Mouse (Mus musculus) hindbrain, embryonic 16.5 days (tissue): ENCODE data around the gene Hoxd13. TPM values are rescaled to one million over a fixed set of nuclear protein-coding genes. Genes with fewer than 3 reads are reported as not detected.

Experiments
- ATAC-seq: fragments of 200-750 bp; cut with Nextera tagmentation; 2 replicates; pipeline ENCODE4 v1.8.0; 2017; ENCODE audit warnings: moderate TSS enrichment, moderate library complexity
- H3K27ac ChIP-seq: fragments of 300-500 bp; sonication (generic); 2 replicates; pipeline ENCODE4 v1.5.1; 2014; ENCODE audit warnings: low read depth, mild to moderate bottlenecking, control low read depth, low read length, moderate library complexity
- H3K27me3 ChIP-seq: fragments of 300-500 bp; sonication (generic); replicated peaks from 2 replicates; pipeline ENCODE4 v1.6.1; 2014; ENCODE audit warnings: low read length; ENCODE audit not compliant: control insufficient read depth, insufficient read depth
- H3K36me3 ChIP-seq: fragments of 300-500 bp; sonication (generic); 2 replicates; pipeline ENCODE4 v1.6.1; 2014; ENCODE audit warnings: mild to moderate bottlenecking, low read length, moderate library complexity, mixed read lengths; ENCODE audit not compliant: control insufficient read depth, insufficient read depth
- H3K4me1 ChIP-seq: fragments of 300-500 bp; sonication (generic); 2 replicates; pipeline ENCODE4 v1.6.1; 2014; ENCODE audit warnings: low read depth, low read length; ENCODE audit not compliant: control insufficient read depth, insufficient read depth
- H3K4me2 ChIP-seq: fragments of 300-500 bp; sonication (generic); 2 replicates; pipeline ENCODE4 v1.6.1; 2014; ENCODE audit warnings: mild to moderate bottlenecking, low read length, control low read depth, moderate library complexity
- H3K4me3 ChIP-seq: fragments of 300-500 bp; sonication (generic); 2 replicates; pipeline ENCODE4 v1.5.1; 2014; ENCODE audit warnings: mild to moderate bottlenecking, low read length, control low read depth, moderate library complexity
- H3K9ac ChIP-seq: fragments of 300-500 bp; sonication (generic); 2 replicates; pipeline ENCODE4 v1.6.1; 2014; ENCODE audit warnings: low read depth, mild to moderate bottlenecking, control low read depth, low read length, moderate library complexity
- H3K9me3 ChIP-seq: fragments of 300-500 bp; sonication (generic); 2 replicates; pipeline ENCODE4 v1.6.1; 2014; ENCODE audit warnings: mild to moderate bottlenecking, low read length, moderate library complexity; ENCODE audit not compliant: control insufficient read depth
- WGBS: fragments of 180-500 bp; shearing (Covaris S2); extraction: QIAGEN DNeasy Blood & Tissue Kit; methylation state at CpG from one replicate; pipeline ENCODE4 v1.1.7; 2014; 5-methylcytosine and 5-hydroxymethylcytosine counted together
- polyA plus RNA-seq: library from polyadenylated mRNA; unstranded; fragments of >200 nt; fragmentation: Nextera tagmentation; extraction: Ambion mirVana; gene quantifications from 2 replicates; pipeline ENCODE4 v1.2.1, GENCODE M21; 2015

Hoxd13 gene
- 0.06 TPM in 1 of 2 replicates, not detected in the other for polyA plus RNA-seq

DNA sequence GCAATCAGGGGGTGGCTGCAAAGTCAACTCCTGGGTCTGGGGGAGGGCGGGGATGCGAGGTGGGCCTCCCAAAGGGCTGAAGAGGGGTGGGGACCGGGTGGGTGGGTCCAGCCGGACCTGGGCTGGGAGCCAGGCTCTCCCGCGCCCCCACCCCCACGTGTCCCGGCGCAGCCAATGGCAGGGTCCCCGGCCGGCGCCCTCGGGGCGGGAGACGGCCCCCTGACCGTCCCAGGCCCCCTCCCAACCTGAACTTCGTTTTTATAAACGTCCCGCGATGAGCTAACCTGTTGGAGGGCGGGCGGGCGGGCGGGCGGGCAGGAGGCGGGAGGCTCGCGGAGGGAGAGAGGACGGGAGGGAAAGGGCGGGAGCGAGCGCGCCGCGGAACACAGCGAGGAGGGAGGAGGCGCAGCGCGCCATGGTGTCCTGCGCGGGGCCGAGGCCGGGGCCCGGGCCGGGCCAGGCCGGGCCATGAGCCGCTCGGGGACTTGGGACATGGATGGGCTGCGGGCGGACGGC, at the start of gene Hoxd13:
Gene Hoxd13 (plus strand): TSS at position 469 of the 516 bp plus-strand sequence.
- Histone ChIP-seq H3K36me3 (no peaks in the 10 kb centered on the region), H3K4me1 (peaks cover 8% of the 10 kb centered on the region), H3K27me3 (peaks cover 77% of the 10 kb centered on the region), H3K4me3 (peak within 1 kb of the TSS; percentile 34), H3K9me3 (no peaks in the 10 kb centered on the region), H3K4me2 (peak within 1 kb of the TSS; percentile 51), H3K27ac (no peak within 1 kb of the TSS), H3K9ac (no peak within 1 kb of the TSS)
- WGBS, result under 1% methylated on average over 30 of the region's 51 CpGs
- 0 out of 2 replicates have a peak, but pooled peaks have one; percentile 20 for ATAC-seq

DNA sequence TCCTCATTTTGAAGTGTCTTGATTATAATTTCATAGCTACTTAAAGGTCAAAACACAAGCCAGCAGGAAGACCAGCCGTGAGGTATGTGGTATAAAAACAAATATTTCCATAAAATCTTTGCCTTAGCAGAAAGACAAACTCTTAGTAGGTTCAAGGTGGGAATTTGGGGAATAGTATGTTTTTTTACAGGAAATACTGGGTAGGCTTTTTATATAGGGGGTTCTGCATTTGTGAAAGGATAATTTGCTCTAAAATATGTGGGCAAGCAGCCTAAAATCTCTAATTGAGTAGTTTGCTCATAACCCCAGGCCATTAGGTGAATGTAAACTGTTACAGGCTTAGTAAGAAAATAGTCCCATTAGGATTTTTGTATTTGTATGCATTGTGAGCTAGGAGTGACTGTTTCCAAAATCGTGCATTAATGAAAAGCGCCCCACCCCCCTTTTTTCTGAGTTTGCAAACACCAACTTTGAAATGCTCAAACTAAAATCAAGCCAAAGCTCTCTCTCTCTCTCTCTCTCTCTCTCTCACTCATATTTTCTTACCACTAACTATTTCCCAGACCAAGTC, 48.3 kb upstream of the Hoxd13 start:
- H3K4me3 ChIP-seq, result no peak overlapping the region
- no peak overlapping the region for H3K9ac ChIP-seq
- 85% methylated on average over 3 of the region's 3 CpGs for WGBS
- ATAC-seq, result no peak
- H3K4me1 ChIP-seq, result no peaks in the 10 kb centered on the region
- no peak overlapping the region for H3K4me2 ChIP-seq
- H3K27ac ChIP-seq, result no peak overlapping the region
- H3K9me3 ChIP-seq, result no peaks in the 10 kb centered on the region
- no peaks in the 10 kb centered on the region for H3K36me3 ChIP-seq
- H3K27me3 ChIP-seq, result no peaks in the 10 kb centered on the region

DNA sequence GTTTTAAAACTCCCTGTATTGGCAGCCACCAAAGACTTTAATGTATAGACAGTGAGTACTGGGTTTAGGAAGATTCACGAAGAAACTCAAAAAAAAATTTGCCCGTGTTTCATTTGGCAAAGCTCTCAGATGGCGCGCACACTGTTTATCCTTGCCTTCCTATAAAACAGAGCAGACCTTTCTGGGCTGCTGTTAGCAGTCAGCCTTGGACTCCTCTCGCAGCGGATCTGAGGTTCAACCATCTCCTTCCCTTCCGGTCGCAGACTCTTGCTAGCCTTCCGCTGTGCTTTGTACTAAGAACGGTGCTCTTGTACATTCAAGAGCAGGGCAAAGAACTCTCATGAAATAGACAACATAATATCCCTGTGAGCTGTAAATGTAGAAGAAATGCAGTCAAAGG, 47.7 kb upstream of the Hoxd13 start:
- no peaks in the 10 kb centered on the region for H3K9me3 ChIP-seq
- WGBS, result 91% methylated on average over 10 of the region's 10 CpGs
- no peaks in the 10 kb centered on the region for H3K36me3 ChIP-seq
- H3K27me3 ChIP-seq, result no peaks in the 10 kb centered on the region
- no peak for ATAC-seq
- no peak overlapping the region for H3K4me3 ChIP-seq
- no peak overlapping the region for H3K9ac ChIP-seq
- no peak overlapping the region for H3K27ac ChIP-seq
- no peaks in the 10 kb centered on the region for H3K4me1 ChIP-seq
- no peak overlapping the region for H3K4me2 ChIP-seq

DNA sequence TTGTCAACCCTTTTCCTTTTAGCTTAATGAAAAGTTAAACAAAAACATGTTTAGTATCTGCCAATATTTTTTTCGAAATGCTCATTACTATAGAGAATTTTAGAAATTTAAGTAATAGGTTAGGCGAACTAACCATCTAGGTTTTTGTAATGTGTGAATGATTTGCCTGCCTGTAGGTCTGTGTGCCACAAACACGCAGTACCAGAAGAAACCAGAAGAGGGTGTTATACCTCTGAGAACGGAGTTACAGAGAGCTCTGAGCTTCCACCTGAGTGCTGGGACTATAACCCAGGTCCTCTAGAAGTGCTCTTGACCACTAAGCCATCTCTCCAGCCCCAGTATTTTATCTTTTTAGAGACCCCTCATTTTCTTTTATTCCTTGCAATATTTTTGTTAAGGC, 32.7 kb upstream of the Hoxd13 start:
- 67% methylated on average over 4 of the region's 4 CpGs for WGBS
- no peaks in the 10 kb centered on the region for H3K36me3 ChIP-seq

DNA sequence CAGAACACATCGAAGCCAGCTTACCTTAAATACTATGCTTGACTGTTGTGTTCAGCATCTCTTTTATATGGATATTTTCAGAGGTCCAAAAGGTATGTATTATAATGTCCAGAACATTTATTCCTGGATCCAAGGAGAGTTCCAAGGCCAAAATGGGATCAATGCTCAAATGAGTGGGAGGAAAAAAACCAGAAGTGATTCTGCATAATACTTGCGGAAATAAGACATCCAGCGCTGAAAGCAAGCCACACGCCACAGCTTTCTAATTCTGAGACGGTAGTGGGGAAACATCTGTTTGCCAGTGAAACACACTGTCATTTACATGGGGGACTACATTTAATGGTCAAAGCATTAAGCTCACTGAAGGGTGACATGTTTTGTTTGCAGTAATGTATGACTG, 25.7 kb upstream of the Hoxd13 start:
- H3K9me3 ChIP-seq, result no peaks in the 10 kb centered on the region; the same call in 1 of the 2 replicates
- H3K27ac ChIP-seq, result no peak overlapping the region
- H3K4me1 ChIP-seq, result no peaks in the 10 kb centered on the region
- no peak overlapping the region for H3K9ac ChIP-seq
- peaks cover 35% of the 10 kb centered on the region for H3K27me3 ChIP-seq
- no peak overlapping the region for H3K4me3 ChIP-seq
- no peak for ATAC-seq
- no peak overlapping the region for H3K4me2 ChIP-seq
- 60% methylated on average over 5 of the region's 5 CpGs for whole genome bisulfite sequencing
- H3K36me3 ChIP-seq, result no peaks in the 10 kb centered on the region

More for the DNA sequence above, 32.7 kb upstream of the Hoxd13 start:
- H3K4me1 ChIP-seq, result no peaks in the 10 kb centered on the region
- no peaks in the 10 kb centered on the region; the same call in 1 of the 2 replicates for H3K9me3 ChIP-seq
- no peak overlapping the region for H3K27ac ChIP-seq
- H3K27me3 ChIP-seq, result no peaks in the 10 kb centered on the region
- no peak for ATAC-seq
- H3K9ac ChIP-seq, result no peak overlapping the region
- H3K4me2 ChIP-seq, result no peak overlapping the region
- no peak overlapping the region for H3K4me3 ChIP-seq

DNA sequence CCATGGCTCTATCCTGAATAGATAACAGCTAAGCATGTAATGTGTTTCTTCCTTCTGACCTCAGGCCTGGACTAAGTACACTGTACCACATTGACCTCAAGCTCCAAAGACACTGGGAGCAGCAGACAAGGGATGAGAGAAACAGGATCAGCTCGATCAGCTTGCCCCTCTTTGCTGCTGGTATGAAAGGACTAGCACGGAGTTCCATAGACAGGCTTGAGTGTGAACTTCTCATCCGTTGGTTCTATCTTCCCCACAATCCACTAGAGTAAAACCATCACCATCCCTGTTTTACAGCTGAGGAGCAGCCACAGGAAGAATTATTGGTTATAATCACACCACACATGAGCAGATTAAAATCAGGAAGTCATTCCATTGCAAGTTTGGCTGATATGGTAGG, 22.5 kb upstream of the Hoxd13 start:
- no peak overlapping the region for H3K4me3 ChIP-seq
- ATAC-seq, result no peak
- H3K9ac ChIP-seq, result no peak overlapping the region
- no peak overlapping the region for H3K27ac ChIP-seq
- H3K36me3 ChIP-seq, result no peaks in the 10 kb centered on the region
- no peak overlapping the region for H3K4me2 ChIP-seq
- 73% methylated on average over 3 of the region's 3 CpGs for WGBS
- no peaks in the 10 kb centered on the region for H3K9me3 ChIP-seq
- H3K4me1 ChIP-seq, result no peaks in the 10 kb centered on the region
- peaks cover 53% of the 10 kb centered on the region for H3K27me3 ChIP-seq

DNA sequence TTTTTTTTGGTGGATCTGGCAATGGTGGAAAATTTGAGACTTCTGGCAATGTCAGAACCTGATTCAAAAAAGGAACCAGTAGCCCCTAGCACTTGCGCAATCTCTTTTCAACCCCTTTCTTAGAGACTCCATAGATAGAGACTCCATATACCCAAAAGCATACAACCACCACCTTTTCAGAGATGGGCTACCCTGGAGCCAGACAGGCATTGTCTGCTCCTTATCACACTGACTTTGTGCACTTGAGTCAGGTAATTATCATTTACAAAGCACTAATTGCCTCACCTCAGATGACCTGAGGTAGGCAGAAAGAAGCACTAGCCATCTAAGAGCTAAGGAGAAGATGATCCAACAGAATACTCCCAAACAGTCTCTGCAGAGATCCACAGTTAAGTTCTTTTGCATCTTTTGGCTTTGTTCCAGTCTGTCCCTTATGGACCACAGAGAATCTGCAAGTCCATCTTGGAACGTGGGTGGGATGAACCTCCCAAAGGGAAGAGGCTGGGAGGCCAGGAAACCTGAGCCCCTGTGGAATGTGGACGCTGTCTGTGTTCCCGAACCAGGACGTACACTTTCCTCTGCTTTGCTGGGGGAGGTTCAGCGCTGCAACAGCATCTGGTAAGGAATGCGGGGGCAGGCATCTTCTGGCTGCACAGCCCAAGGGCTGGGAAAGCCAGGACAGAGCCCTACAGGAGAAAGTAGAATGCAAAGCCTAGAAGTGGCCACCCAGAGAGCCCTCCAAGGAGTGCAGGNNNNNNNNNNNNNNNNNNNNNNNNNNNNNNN, 20.8 kb upstream of the Hoxd13 start:
- H3K27me3 ChIP-seq, result peaks cover 60% of the 10 kb centered on the region
- ATAC-seq, result no peak
- 20% methylated on average over 7 of the region's 7 CpGs for WGBS
- H3K9me3 ChIP-seq, result no peaks in the 10 kb centered on the region
- H3K4me3 ChIP-seq, result no peak overlapping the region
- no peak overlapping the region for H3K4me2 ChIP-seq
- H3K27ac ChIP-seq, result no peak overlapping the region
- H3K9ac ChIP-seq, result no peak overlapping the region
- H3K36me3 ChIP-seq, result no peaks in the 10 kb centered on the region
- H3K4me1 ChIP-seq, result no peaks in the 10 kb centered on the region

DNA sequence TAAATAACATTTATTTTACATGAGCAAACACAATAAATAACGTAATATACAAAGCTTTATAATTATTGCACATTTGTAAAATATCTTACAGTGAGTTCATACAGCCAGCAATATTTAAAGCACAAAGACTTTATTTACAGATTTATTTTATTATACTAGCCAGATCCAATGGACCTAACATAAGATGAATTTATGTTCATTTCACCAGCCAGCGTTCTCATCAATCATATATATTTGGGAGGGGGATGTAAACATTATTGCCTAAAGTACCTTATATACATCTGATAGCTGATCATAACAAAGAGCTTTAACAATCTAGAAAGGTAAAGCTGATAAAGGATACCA, 15.1 kb upstream of the Hoxd13 start:
- no peak for ATAC-seq
- Histone ChIP-seq H3K9me3 (no peaks in the 10 kb centered on the region; the same call in 1 of the 2 replicates), H3K4me2 (no peak overlapping the region), H3K4me1 (peaks cover 6% of the 10 kb centered on the region), H3K9ac (no peak overlapping the region), H3K27ac (no peak overlapping the region), H3K27me3 (peaks cover 51% of the 10 kb centered on the region), H3K4me3 (no peak overlapping the region), H3K36me3 (no peaks in the 10 kb centered on the region)
- 36% methylated on average over 2 of the region's 2 CpGs for WGBS

DNA sequence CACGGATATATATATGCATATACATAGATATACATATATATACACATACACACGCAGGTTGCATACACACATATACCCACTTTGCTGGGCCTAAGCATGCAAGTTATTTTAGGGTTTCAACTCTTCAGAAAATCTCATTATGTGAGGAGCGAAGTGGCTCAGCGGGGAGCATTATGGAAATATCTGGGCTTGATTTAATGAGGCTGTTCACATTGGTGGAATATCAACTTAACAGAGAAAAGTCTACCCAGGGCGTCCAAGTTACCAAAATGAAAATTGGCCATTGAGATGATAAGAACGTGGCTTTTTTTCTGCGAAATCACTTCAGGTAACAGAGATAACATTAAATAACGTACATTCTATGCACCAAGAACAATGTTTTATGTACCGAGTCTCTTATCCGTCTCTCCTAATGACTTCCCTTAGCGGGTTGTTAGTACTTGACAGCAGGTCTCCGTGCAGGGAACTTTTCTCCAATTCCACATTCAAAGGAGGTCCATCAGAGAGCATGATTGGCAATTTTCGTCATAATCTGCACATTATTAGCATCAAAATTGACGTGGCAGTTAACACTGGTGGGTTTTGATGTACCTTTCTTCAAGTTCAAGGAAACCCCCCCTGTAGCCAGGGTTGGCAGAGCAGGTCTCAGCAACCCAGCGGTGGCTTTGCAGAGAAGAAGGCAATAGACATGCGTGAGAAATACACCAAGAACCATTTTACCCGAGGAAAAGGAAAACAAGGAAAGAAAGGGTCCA, 14.2 kb upstream of the Hoxd13 start:
- H3K9ac ChIP-seq, result no peak overlapping the region
- ATAC-seq, result no peak
- H3K27ac ChIP-seq, result no peak overlapping the region
- H3K4me3 ChIP-seq, result no peak overlapping the region
- H3K4me1 ChIP-seq, result peaks cover 6% of the 10 kb centered on the region
- H3K36me3 ChIP-seq, result no peaks in the 10 kb centered on the region
- no peak overlapping the region for H3K4me2 ChIP-seq
- WGBS, result 13% methylated on average over 17 of the region's 17 CpGs
- H3K9me3 ChIP-seq, result no peaks in the 10 kb centered on the region; the same call in 1 of the 2 replicates
- H3K27me3 ChIP-seq, result peaks cover 46% of the 10 kb centered on the region
